Mouse (Mus musculus): ENCODE results near the gene Etv5. TPM values are rescaled to one million over a fixed set of nuclear protein-coding genes. Genes with fewer than 3 reads are reported as not detected.

Etv5 gene
- polyA plus RNA-seq, 1 experiment from 2014 or later = 18.9 TPM

GRCm38 (mm10) chr16:22422256-22422655 is 17.3 kb downstream of the Etv5 start:
- Histone ChIP-seq H3K4me1 (replicated peaks) (peaks cover 9% of the 10 kb centered on the region; the same call in 1 of the 2 replicates), H3K27ac (no peak overlapping the region), H3K9me3 (no peaks in the 10 kb centered on the region), H3K4me3 (no peak overlapping the region), H3K36me3 (peaks cover 29% of the 10 kb centered on the region), H3K27me3 (ENCODE audit: insufficient read depth, poor library complexity, severe bottlenecking) (no peaks in the 10 kb centered on the region)
- 79% methylated on average over 5 of the region's 5 CpGs for WGBS
- DNase-seq (ENCODE audit: low spot score) = no peak

GRCm38 (mm10) chr16:22417931-22418330 is 21.6 kb downstream of the Etv5 start:
- H3K36me3 ChIP-seq = peaks cover 22% of the 10 kb centered on the region; the same call in 1 of the 2 replicates
- peaks cover 12% of the 10 kb centered on the region for H3K4me1 ChIP-seq (replicated peaks)
- 89% methylated on average over 7 of the region's 7 CpGs for WGBS
- no peaks in the 10 kb centered on the region for H3K27me3 ChIP-seq (ENCODE audit: insufficient read depth, poor library complexity, severe bottlenecking)
- H3K9me3 ChIP-seq = no peaks in the 10 kb centered on the region
- H3K27ac ChIP-seq = no peak overlapping the region
- no peak for DNase-seq (ENCODE audit: low spot score)
- H3K4me3 ChIP-seq = no peak overlapping the region

GRCm38 (mm10) chr16:22417044-22417443 is 22.5 kb downstream of the Etv5 start:
- H3K4me1 ChIP-seq (replicated peaks) = peaks cover 20% of the 10 kb centered on the region; the same call in 1 of the 2 replicates
- no peak overlapping the region for H3K4me3 ChIP-seq
- 83% methylated on average over 8 of the region's 8 CpGs for WGBS
- peaks cover 25% of the 10 kb centered on the region; the same call in 1 of the 2 replicates for H3K36me3 ChIP-seq
- no peak overlapping the region for H3K27ac ChIP-seq
- DNase-seq (ENCODE audit: low spot score) = no peak
- H3K27me3 ChIP-seq (ENCODE audit: insufficient read depth, poor library complexity, severe bottlenecking) = no peaks in the 10 kb centered on the region
- H3K9me3 ChIP-seq = no peaks in the 10 kb centered on the region

GRCm38 (mm10) chr16:22416140-22416848 is 23.2 kb downstream of the Etv5 start:
- peaks cover 32% of the 10 kb centered on the region for H3K36me3 ChIP-seq

GRCm38 (mm10) chr16:22414205-22414754 is 25.2 kb downstream of the Etv5 start:
- Histone ChIP-seq H3K4me3 (no peak overlapping the region), H3K36me3 (peaks cover 48% of the 10 kb centered on the region), H3K4me1 (replicated peaks) (peaks cover 21% of the 10 kb centered on the region; the same call in 1 of the 2 replicates), H3K9me3 (no peaks in the 10 kb centered on the region), H3K27ac (no peak overlapping the region), H3K27me3 (ENCODE audit: insufficient read depth, poor library complexity, severe bottlenecking) (no peaks in the 10 kb centered on the region)
- 93% methylated on average over 9 of the region's 9 CpGs for WGBS
- no peak for DNase-seq (ENCODE audit: low spot score)

More at GRCm38 (mm10) chr16:22416140-22416848, 23.2 kb downstream of the Etv5 start:
- Histone ChIP-seq H3K27ac (no peak overlapping the region), H3K4me1 (replicated peaks) (peaks cover 24% of the 10 kb centered on the region; the same call in 1 of the 2 replicates), H3K9me3 (no peaks in the 10 kb centered on the region), H3K4me3 (no peak overlapping the region), H3K27me3 (ENCODE audit: insufficient read depth, poor library complexity, severe bottlenecking) (no peaks in the 10 kb centered on the region)
- DNase-seq (ENCODE audit: low spot score) = no peak
- WGBS = 56% methylated on average over 6 of the region's 6 CpGs

- H3K4me1 ChIP-seq (replicated peaks) = peaks cover 21% of the 10 kb centered on the region; the same call in 1 of the 2 replicates
- WGBS = 63% methylated on average over 16 of the region's 16 CpGs
- no peak for DNase-seq (ENCODE audit: low spot score)
- H3K4me3 ChIP-seq = no peak overlapping the region
- H3K27me3 ChIP-seq (ENCODE audit: insufficient read depth, poor library complexity, severe bottlenecking) = no peaks in the 10 kb centered on the region
- H3K36me3 ChIP-seq = peaks cover 43% of the 10 kb centered on the region
- no peaks in the 10 kb centered on the region for H3K9me3 ChIP-seq
- H3K27ac ChIP-seq = no peak overlapping the region
These were observed 26.9 kb downstream of the Etv5 start for GRCm38 (mm10) chr16:22412459-22413229.

GRCm38 (mm10) chr16:22411764-22412163 is 27.8 kb downstream of the Etv5 start:
- no peak for DNase-seq (ENCODE audit: low spot score)
- Histone ChIP-seq H3K27ac (no peak overlapping the region), H3K27me3 (ENCODE audit: insufficient read depth, poor library complexity, severe bottlenecking) (no peaks in the 10 kb centered on the region), H3K36me3 (peaks cover 35% of the 10 kb centered on the region), H3K4me3 (no peak overlapping the region), H3K4me1 (replicated peaks) (peaks cover 20% of the 10 kb centered on the region; the same call in 1 of the 2 replicates), H3K9me3 (no peaks in the 10 kb centered on the region)
- 64% methylated on average over 11 of the region's 11 CpGs for WGBS

GRCm38 (mm10) chr16:22410000-22410399 is 29.5 kb downstream of the Etv5 start:
- WGBS = 81% methylated on average over 5 of the region's 5 CpGs
- DNase-seq (ENCODE audit: low spot score) = no peak
- Histone ChIP-seq H3K4me3 (no peak overlapping the region), H3K4me1 (replicated peaks) (0 out of 2 replicates have a peak, but pooled peaks cover 12% of the 10 kb centered on the region), H3K27me3 (ENCODE audit: insufficient read depth, poor library complexity, severe bottlenecking) (no peaks in the 10 kb centered on the region), H3K9me3 (no peaks in the 10 kb centered on the region), H3K36me3 (peaks cover 43% of the 10 kb centered on the region), H3K27ac (no peak overlapping the region)

- Histone ChIP-seq H3K27me3 (ENCODE audit: insufficient read depth, poor library complexity, severe bottlenecking) (no peaks in the 10 kb centered on the region), H3K9me3 (no peaks in the 10 kb centered on the region), H3K4me1 (replicated peaks) (0 out of 2 replicates have a peak, but pooled peaks cover 12% of the 10 kb centered on the region), H3K36me3 (peaks cover 40% of the 10 kb centered on the region), H3K27ac (no peak overlapping the region), H3K4me3 (no peak overlapping the region)
- DNase-seq (ENCODE audit: low spot score) = no peak
- 87% methylated on average over 8 of the region's 8 CpGs for WGBS
These were observed 30.7 kb downstream of the Etv5 start for GRCm38 (mm10) chr16:22408642-22409360.

GRCm38 (mm10) chr16:22406747-22407146 is 32.8 kb downstream of the Etv5 start:
- 96% methylated on average over 4 of the region's 4 CpGs for whole genome bisulfite sequencing
- Histone ChIP-seq H3K27me3 (ENCODE audit: insufficient read depth, poor library complexity, severe bottlenecking) (no peaks in the 10 kb centered on the region), H3K36me3 (peaks cover 32% of the 10 kb centered on the region), H3K9me3 (no peaks in the 10 kb centered on the region), H3K4me1 (replicated peaks) (0 out of 2 replicates have a peak, but pooled peaks cover 1% of the 10 kb centered on the region), H3K4me3 (no peak overlapping the region), H3K27ac (no peak overlapping the region)
- DNase-seq (ENCODE audit: low spot score) = no peak

GRCm38 (mm10) chr16:22406050-22406449 is 33.5 kb downstream of the Etv5 start:
- H3K27me3 ChIP-seq (ENCODE audit: insufficient read depth, poor library complexity, severe bottlenecking) = no peaks in the 10 kb centered on the region
- no peak overlapping the region for H3K27ac ChIP-seq
- WGBS = 85% methylated on average over 4 of the region's 4 CpGs
- no peak overlapping the region for H3K4me3 ChIP-seq
- H3K9me3 ChIP-seq = no peaks in the 10 kb centered on the region
- no peak for DNase-seq (ENCODE audit: low spot score)
- no peaks in the 10 kb centered on the region for H3K4me1 ChIP-seq (replicated peaks)
- peaks cover 31% of the 10 kb centered on the region for H3K36me3 ChIP-seq

- H3K9me3 ChIP-seq = no peaks in the 10 kb centered on the region
These were observed 34.0 kb downstream of the Etv5 start for GRCm38 (mm10) chr16:22405492-22405891.

More at GRCm38 (mm10) chr16:22405492-22405891, 34.0 kb downstream of the Etv5 start:
- Histone ChIP-seq H3K27me3 (ENCODE audit: insufficient read depth, poor library complexity, severe bottlenecking) (no peaks in the 10 kb centered on the region), H3K36me3 (peaks cover 30% of the 10 kb centered on the region), H3K27ac (no peak overlapping the region), H3K4me1 (replicated peaks) (no peaks in the 10 kb centered on the region), H3K4me3 (no peak overlapping the region)
- 90% methylated on average over 10 of the region's 10 CpGs for WGBS
- no peak for DNase-seq (ENCODE audit: low spot score)
